Mouse (Mus musculus) G1E (cell line): Measurements from ENCODE around the gene Ckmt1.
"Not testable (repeated sequence)": the region's sequence is repeated elsewhere in the genome, so short reads cannot be mapped to it uniquely, and the experiment has no call there.

Experiments used
- CTCF ChIP-seq: IDR thresholded peaks from 2 replicates; pipeline ENCODE4 v1.5.1; 2012; ENCODE audit warnings: low read depth, low read length, inconsistent platforms, mixed read lengths
- GATA1 ChIP-seq: IDR thresholded peaks from 2 replicates; pipeline ENCODE4 v1.6.1; 2012; ENCODE audit warnings: borderline replicate concordance, low read length, inconsistent platforms, mixed read lengths
- POLR2AphosphoS5 ChIP-seq: IDR thresholded peaks from 2 replicates; pipeline ENCODE4 v1.6.1; 2012; ENCODE audit warnings: low read depth, low read length, inconsistent platforms; ENCODE audit not compliant: insufficient replicate concordance
- TAL1 ChIP-seq: conservative IDR thresholded peaks from 2 replicates; pipeline ENCODE4 v1.6.1; 2012; ENCODE audit warnings: low read depth, low read length, inconsistent platforms, mixed read lengths

DNA sequence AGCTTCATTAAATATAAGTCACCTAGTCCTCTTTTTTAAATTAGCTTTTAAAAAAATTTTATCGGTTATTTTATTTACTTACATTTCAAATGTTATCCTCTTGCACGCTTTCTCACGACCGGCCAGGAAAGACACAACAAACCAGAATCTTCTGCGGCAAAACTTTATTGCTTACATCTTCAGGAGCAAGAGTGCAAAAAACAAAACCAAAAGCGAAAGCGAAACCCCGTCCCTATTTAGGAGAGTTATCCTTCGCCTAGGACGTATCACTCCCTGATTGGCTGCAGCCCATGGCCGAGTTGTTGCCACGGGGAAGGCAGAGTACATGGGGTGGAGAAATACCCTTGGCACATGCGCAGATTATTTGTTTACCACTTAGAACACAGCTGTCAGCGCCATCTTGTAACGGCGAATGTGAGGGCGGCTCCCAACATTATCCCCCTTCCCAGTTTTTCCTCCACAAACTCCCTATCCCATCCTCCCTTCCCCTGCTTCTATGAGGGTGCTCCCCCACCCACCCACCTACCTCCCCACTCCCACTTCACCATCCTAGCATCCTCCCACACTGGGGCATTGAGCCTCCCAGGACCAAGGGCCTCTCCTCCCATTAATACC, 29.6 kb downstream of the Ckmt1 start, which contains the start of gene Strc:
- not testable (repeated sequence) for TF ChIP-seq GATA1, CTCF, POLR2AphosphoS5, TAL1
